Mouse (Mus musculus) myocyte (in vitro differentiated cells): ENCODE measurements around the gene Trnt1. TPM values are rescaled to one million over a fixed set of nuclear protein-coding genes. Genes with fewer than 3 reads are reported as not detected.

Experiments used
- H3K27me3 ChIP-seq: one replicate; pipeline ENCODE4 v1.6.1; 2011; ENCODE audit not compliant: control insufficient read depth, insufficient read depth, insufficient read length
- H3K36me3 ChIP-seq: one replicate; pipeline ENCODE4 v1.6.1; 2011; ENCODE audit not compliant: control insufficient read depth, insufficient read depth
- H3K4me2 ChIP-seq: one replicate; pipeline ENCODE4 v1.6.1; 2011; ENCODE audit warnings: low read depth, control low read depth
- H3K4me3 ChIP-seq: one replicate; pipeline ENCODE4 v1.5.1; 2011; ENCODE audit warnings: mild to moderate bottlenecking, control low read depth, moderate library complexity
- H3K79me2 ChIP-seq: one replicate; pipeline ENCODE4 v1.6.1; 2011; ENCODE audit not compliant: control insufficient read depth, insufficient read depth
- H3ac ChIP-seq: one replicate; pipeline ENCODE4 v1.6.1; 2011; ENCODE audit not compliant: control insufficient read depth, insufficient read length
- CEBPB ChIP-seq: IDR thresholded peaks from 2 replicates; pipeline ENCODE4 v1.6.1; 2011; ENCODE audit warnings: mild to moderate bottlenecking, moderate library complexity; ENCODE audit not compliant: poor library complexity, insufficient read depth, severe bottlenecking
- E2F4 ChIP-seq: IDR thresholded peaks from one replicate; pipeline ENCODE4 v1.6.1; 2011; ENCODE audit warnings: mild to moderate bottlenecking, control low read depth, moderate library complexity; ENCODE audit not compliant: insufficient read depth
- MAX ChIP-seq: IDR thresholded peaks from one replicate; pipeline ENCODE4 v1.6.1; 2011; ENCODE audit warnings: low read depth, mild to moderate bottlenecking, control low read depth
- MYOD1 ChIP-seq, 3 experiments: IDR thresholded peaks; one replicate each; pipeline ENCODE4 v1.6.1; 2011; ENCODE audit warnings: control low read depth in 2 of 3, low read depth in 2 of 3, mild to moderate bottlenecking in 2 of 3, moderate library complexity in 1 of 3; ENCODE audit not compliant: insufficient read length in 2 of 3, control insufficient read depth in 1 of 3
- MYOG ChIP-seq, 3 experiments: IDR thresholded peaks; one replicate each; pipeline ENCODE4 v1.6.1; 2011; ENCODE audit warnings: control low read depth in 2 of 3, low read depth in 2 of 3, mild to moderate bottlenecking in 2 of 3; ENCODE audit not compliant: insufficient read length in 2 of 3, control insufficient read depth in 1 of 3, insufficient read depth in 1 of 3
- POLR2A ChIP-seq: IDR thresholded peaks from one replicate; pipeline ENCODE4 v1.6.1; 2011; ENCODE audit warnings: low read depth, mild to moderate bottlenecking, control low read depth, moderate library complexity; ENCODE audit not compliant: insufficient read length
- POLR2AphosphoS2 ChIP-seq: IDR thresholded peaks from one replicate; pipeline ENCODE4 v1.6.1; 2011; ENCODE audit warnings: low read depth, control low read depth; ENCODE audit not compliant: insufficient read length
- REST ChIP-seq: IDR thresholded peaks from one replicate; pipeline ENCODE4 v1.6.1; 2011; ENCODE audit warnings: mild to moderate bottlenecking, control low read depth, moderate library complexity; ENCODE audit not compliant: insufficient read depth, insufficient read length
- SRF ChIP-seq: IDR thresholded peaks from one replicate; pipeline ENCODE4 v1.6.1; 2011; ENCODE audit warnings: low read depth; ENCODE audit not compliant: control insufficient read depth, insufficient read length
- TCF12 ChIP-seq: IDR thresholded peaks from one replicate; pipeline ENCODE4 v1.6.1; 2011; ENCODE audit warnings: mild to moderate bottlenecking, control low read depth; ENCODE audit not compliant: poor library complexity, insufficient read depth, severe bottlenecking
- TCF3 ChIP-seq: IDR thresholded peaks from one replicate; pipeline ENCODE4 v1.6.1; 2011; ENCODE audit warnings: low read depth, control low read depth; ENCODE audit not compliant: insufficient read length
- USF1 ChIP-seq: IDR thresholded peaks from one replicate; pipeline ENCODE4 v1.6.1; 2011; ENCODE audit warnings: low read depth, mild to moderate bottlenecking, control low read depth, moderate library complexity
- polyA plus RNA-seq: library from polyadenylated mRNA; unstranded; fragments of >200 nt; fragmentation: generic; extraction: Trizol; gene quantifications from one replicate; pipeline ENCODE4 v1.2.1, GENCODE M21; 2012; ENCODE audit warnings: missing spikeins

The Trnt1 gene
- polyA plus RNA-seq, 1 experiment, result 14.0 TPM

GRCm38 (mm10) chr6:106799333-106800226, 30.7 kb downstream of the Trnt1 start, which contains the start of gene Crbn:
Crbn (minus strand) TSS chr6:106800077.
- Histone ChIP-seq H3K4me3 (peak within 1 kb of the TSS; percentile 65), H3K36me3 (no peaks in the 10 kb centered on the region), H3K27me3 (no peaks in the 10 kb centered on the region), H3ac (peak within 1 kb of the TSS; percentile 26), H3K79me2 (peaks cover 20% of the 10 kb centered on the region), H3K4me2 (peak within 1 kb of the TSS; percentile 93)
- TF ChIP-seq REST, result no peak
- TF ChIP-seq POLR2AphosphoS2, result peak; percentile 68
- peak; percentile 72 for TF ChIP-seq POLR2A
- TF ChIP-seq USF1, result no peak
- TF ChIP-seq SRF, result peak; percentile 43
- TF ChIP-seq MYOD1 (IDR thresholded peaks at IDR 0.05; ENCODE audit: control insufficient read depth in 1 of 3, insufficient read length in 2 of 3, low read depth in 2 of 3), result peak in 2 of 3 experiments; percentile 1 to 31

GRCm38 (mm10) chr6:106800227-106800557, 31.3 kb downstream of the Trnt1 start:
- peaks cover 20% of the 10 kb centered on the region for H3K79me2 ChIP-seq
- H3ac ChIP-seq, result peak overlapping the region; percentile 26
- no peaks in the 10 kb centered on the region for H3K27me3 ChIP-seq
- TF ChIP-seq SRF (no peak), MYOD1 (IDR thresholded peaks at IDR 0.05; ENCODE audit: control insufficient read depth in 1 of 3, insufficient read length in 2 of 3, low read depth in 2 of 3) (no peak), MAX (no peak), E2F4 (no peak), MYOG (IDR thresholded peaks at IDR 0.05; ENCODE audit: control insufficient read depth in 1 of 3, insufficient read depth in 1 of 3, insufficient read length in 2 of 3, low read depth in 2 of 3) (no peak), POLR2AphosphoS2 (no peak), REST (no peak), CEBPB (no peak), POLR2A (no peak), TCF3 (no peak), USF1 (no peak)
- H3K4me2 ChIP-seq, result peak overlapping the region; percentile 19
- peak overlapping the region; percentile 65 for H3K4me3 ChIP-seq
- H3K36me3 ChIP-seq, result no peaks in the 10 kb centered on the region

GRCm38 (mm10) chr6:106804904-106805303, 36.0 kb downstream of the Trnt1 start:
- H3K79me2 ChIP-seq, result no peaks in the 10 kb centered on the region
- no peak overlapping the region for H3ac ChIP-seq
- peak; percentile 81 for TF ChIP-seq CEBPB
- TF ChIP-seq POLR2A, result no peak
- no peak for TF ChIP-seq POLR2AphosphoS2
- TF ChIP-seq TCF3, result no peak
- no peak for TF ChIP-seq TCF12
- no peak for TF ChIP-seq E2F4
- no peak for TF ChIP-seq REST
- no peak for TF ChIP-seq MYOG (IDR thresholded peaks at IDR 0.05; ENCODE audit: control insufficient read depth in 1 of 3, insufficient read depth in 1 of 3, insufficient read length in 2 of 3, low read depth in 2 of 3)
- no peaks in the 10 kb centered on the region for H3K27me3 ChIP-seq
- H3K36me3 ChIP-seq, result no peaks in the 10 kb centered on the region
- H3K4me3 ChIP-seq, result no peak overlapping the region
- no peak overlapping the region for H3K4me2 ChIP-seq

GRCm38 (mm10) chr6:106809161-106809560, 40.2 kb downstream of the Trnt1 start:
- H3K36me3 ChIP-seq, result no peaks in the 10 kb centered on the region
- H3K27me3 ChIP-seq, result no peaks in the 10 kb centered on the region
- no peak overlapping the region for H3ac ChIP-seq
- H3K4me2 ChIP-seq, result no peak overlapping the region
- no peak for TF ChIP-seq TCF12
- TF ChIP-seq REST, result no peak
- no peak for TF ChIP-seq MYOG (IDR thresholded peaks at IDR 0.05; ENCODE audit: control insufficient read depth in 1 of 3, insufficient read depth in 1 of 3, insufficient read length in 2 of 3, low read depth in 2 of 3)
- TF ChIP-seq POLR2A, result no peak
- no peaks in the 10 kb centered on the region for H3K79me2 ChIP-seq
- H3K4me3 ChIP-seq, result no peak overlapping the region

DNA sequence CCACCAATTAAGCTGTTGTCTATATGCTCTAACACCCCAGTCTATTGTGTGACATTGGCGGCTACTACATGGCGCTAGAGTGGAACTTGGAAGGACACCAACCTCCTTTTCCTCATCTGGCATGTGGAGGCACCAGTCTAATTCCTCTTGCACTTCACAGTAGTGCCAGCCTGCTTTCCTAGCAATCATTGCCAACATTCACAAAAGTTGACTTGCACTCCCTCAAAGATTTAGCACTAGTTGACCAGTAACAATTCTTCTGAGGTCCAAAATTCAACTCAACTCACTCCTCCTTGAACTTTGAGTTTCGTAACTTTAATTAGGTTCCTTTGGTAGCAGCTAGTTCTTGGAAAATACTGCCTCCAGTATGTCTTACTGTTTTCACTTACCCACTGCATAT, 41.8 kb downstream of the Trnt1 start:
- H3K79me2 ChIP-seq, result no peaks in the 10 kb centered on the region
- no peaks in the 10 kb centered on the region for H3K27me3 ChIP-seq
- no peaks in the 10 kb centered on the region for H3K36me3 ChIP-seq
- no peak overlapping the region for H3ac ChIP-seq
- no peak for TF ChIP-seq SRF
- no peak for TF ChIP-seq MAX
- TF ChIP-seq TCF12, result no peak
- no peak for TF ChIP-seq CEBPB
- TF ChIP-seq USF1, result no peak
- no peak for TF ChIP-seq E2F4
- TF ChIP-seq MYOD1 (IDR thresholded peaks at IDR 0.05; ENCODE audit: control insufficient read depth in 1 of 3, insufficient read length in 2 of 3, low read depth in 2 of 3), result no peak
- TF ChIP-seq MYOG (IDR thresholded peaks at IDR 0.05; ENCODE audit: control insufficient read depth in 1 of 3, insufficient read depth in 1 of 3, insufficient read length in 2 of 3, low read depth in 2 of 3), result no peak
- no peak for TF ChIP-seq POLR2AphosphoS2
- no peak overlapping the region for H3K4me3 ChIP-seq
- H3K4me2 ChIP-seq, result no peak overlapping the region
